Mouse (Mus musculus) ES-E14 (cell line): ENCODE measurements at regions not wholly inside any gene's neighbourhood (a gene's known extent, or its start where the extent isn't known, plus 50 kb on each side); places are given as distances from the start of the nearest gene placed in this dataset.

Source experiments
- CHD2 ChIP-seq: IDR thresholded peaks from 2 replicates; pipeline ENCODE4 v1.6.1; 2014; ENCODE audit warnings: mild to moderate bottlenecking, low read depth, low read length, inconsistent platforms
- HCFC1 ChIP-seq: IDR thresholded peaks from 2 replicates; pipeline ENCODE4 v1.6.1; 2012; ENCODE audit warnings: low read length, inconsistent platforms, borderline replicate concordance; ENCODE audit not compliant: insufficient read depth
- MAFK ChIP-seq: IDR thresholded peaks from 2 replicates; pipeline ENCODE4 v1.6.1; 2014; ENCODE audit warnings: mild to moderate bottlenecking, low read depth, low read length, inconsistent platforms; ENCODE audit not compliant: insufficient read depth
- ZC3H11A ChIP-seq: IDR thresholded peaks from 2 replicates; pipeline ENCODE4 v1.6.1; 2012; ENCODE audit warnings: low read depth, mild to moderate bottlenecking, inconsistent platforms, low read length, borderline replicate concordance
- ZNF384 ChIP-seq: IDR thresholded peaks from 2 replicates; pipeline ENCODE4 v1.6.1; 2012; ENCODE audit warnings: low read depth, low read length, inconsistent platforms

DNA sequence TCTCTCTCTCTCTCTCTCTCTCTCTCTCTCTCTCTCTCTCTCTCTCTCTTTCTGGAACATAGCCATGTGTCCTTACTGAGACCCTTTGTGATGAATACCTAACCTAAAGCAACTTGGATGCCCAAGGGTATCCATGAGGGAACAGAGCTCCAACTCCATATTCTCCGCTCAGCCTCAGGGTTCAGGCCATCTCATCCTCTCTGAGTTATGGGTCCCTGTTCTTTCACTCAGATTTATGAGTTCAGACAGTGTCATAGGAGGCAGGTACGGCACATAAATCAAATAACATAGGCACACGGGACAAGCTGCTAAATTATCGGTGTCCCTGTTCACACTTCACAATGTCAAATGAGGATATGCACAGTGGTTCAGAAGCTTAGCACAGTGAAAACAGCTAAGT lies 586.4 kb downstream of the Nova1 start:
- no peak for TF ChIP-seq MAFK
- TF ChIP-seq CHD2, result no peak
- no peak for TF ChIP-seq ZNF384
- no peak for TF ChIP-seq HCFC1
- no peak for TF ChIP-seq ZC3H11A
